Comparison of ENCODE assay signal across 17 mouse cellular contexts in the genomic region with DNA sequence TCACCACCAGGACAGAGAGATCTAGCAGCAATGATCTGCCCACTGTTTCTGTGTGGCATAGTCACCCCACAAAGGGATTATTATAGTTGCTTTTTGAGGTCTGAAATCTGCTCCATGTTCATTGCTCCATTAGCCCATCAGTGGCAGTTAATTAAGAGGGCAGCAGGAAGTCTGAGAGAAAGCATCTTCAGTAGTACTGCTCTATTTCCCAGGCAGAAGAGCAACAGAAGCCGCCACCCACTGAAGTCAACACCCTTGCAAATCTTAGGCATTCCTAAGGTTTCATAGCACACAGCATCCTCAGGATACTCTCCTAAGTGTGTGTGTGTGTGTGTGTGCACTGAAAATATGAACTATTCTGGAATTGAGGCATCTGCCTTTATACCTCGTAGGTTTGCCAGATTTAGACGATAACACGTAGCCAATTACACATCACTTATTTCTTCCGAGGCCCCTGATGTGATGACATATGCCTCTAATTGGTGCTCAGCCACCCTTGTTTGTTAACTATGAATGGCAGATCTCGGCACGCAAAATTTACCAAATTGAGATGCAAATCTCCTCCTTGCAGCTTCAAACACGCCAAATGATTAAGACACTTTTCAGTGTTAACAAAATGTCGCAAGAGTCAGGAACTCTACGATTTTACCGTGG.
DNase-seq lines count a peak whose midpoint lies in the region; ATAC-seq and TF ChIP-seq lines count a peak whose summit lies in the region.
"Had no signal": no experiment of that assay in that cellular context is flagged by ENCODE, and none has a peak within 500 bp of the region (broad histone marks: within the 10 kb centered on the region; RNA-seq: fewer than 3 reads in every experiment).

No protein-coding gene starts in this region.

- ATAC-seq in forebrain, embryonic 13.5 days = peak; percentile 88
- no peak for ATAC-seq in midbrain, embryonic 15.5 days (replicated peaks)
- ATAC-seq in granulocyte monocyte progenitor cell, adult 5-6 weeks (replicated peaks; ENCODE audit: poor library complexity, severe bottlenecking) = no peak
- ATAC-seq: intestine, embryonic 15.5 days; lung, postnatal 0 days had no signal

- intact Hi-C loops in left cerebral cortex, adult 2 months (cut with DNase I) = no loop called here

- DNase-seq in left cerebral cortex, adult 2 months (ENCODE audit: extremely low spot score in 1 of 2, low spot score in 2 of 2) = no peak
- no peak for DNase-seq in left cerebral cortex, adult 11 months (ENCODE audit: low spot score)
- DNase-seq in brain, adult 2 months (ENCODE audit: low read depth, low spot score) = peak; percentile 14
- no peak for DNase-seq in gastrocnemius, postnatal 10 days
- DNase-seq in urinary bladder, adult 2 months (ENCODE audit: low spot score) = no peak
- DNase-seq: adrenal gland, postnatal 10 days; cerebellum, adult 9-11 months; heart, adult 2 months; kidney, postnatal 10 days had no signal

- H3K36me3 ChIP-seq in forebrain, embryonic 13.5 days (ENCODE audit: poor library complexity, severe bottlenecking) = no peaks in the 10 kb centered on the region
- no peaks in the 10 kb centered on the region for H3K36me3 ChIP-seq in midbrain, embryonic 15.5 days (replicated peaks)
- H3K36me3 ChIP-seq: embryonic facial prominence, embryonic 10.5 days; intestine, embryonic 15.5 days; midbrain, embryonic 12.5 days; neural tube, embryonic 12.5 days had no signal

- no peak for TF ChIP-seq CTCF in left cerebral cortex, adult 2 months (IDR thresholded peaks at IDR 0.05)

- 19% methylated on average over 11 of the region's 11 CpGs for WGBS in forebrain, embryonic 13.5 days
- WGBS in midbrain, embryonic 15.5 days = 37% methylated on average over 11 of the region's 11 CpGs

- H3K4me3 ChIP-seq in left cerebral cortex, adult 2 months = peak overlapping the region; percentile 17; the same call in 1 of the 2 replicates
- peak overlapping the region; percentile 28 for H3K4me3 ChIP-seq in forebrain, embryonic 13.5 days
- peak overlapping the region; percentile 14; the same call in 1 of the 2 replicates for H3K4me3 ChIP-seq in midbrain, embryonic 15.5 days
- H3K4me3 ChIP-seq: embryonic facial prominence, embryonic 10.5 days; heart, adult 2 months; intestine, embryonic 15.5 days; midbrain, embryonic 12.5 days; neural tube, embryonic 12.5 days had no signal

- H3K9ac ChIP-seq in forebrain, embryonic 13.5 days = peak overlapping the region; percentile 18; the same call in 1 of the 2 replicates
- H3K9ac ChIP-seq in midbrain, embryonic 15.5 days = no peak overlapping the region
- H3K9ac ChIP-seq: intestine, embryonic 15.5 days; midbrain, embryonic 12.5 days; neural tube, embryonic 12.5 days had no signal

- H3K9me3 ChIP-seq in forebrain, embryonic 13.5 days (replicated peaks) = no peaks in the 10 kb centered on the region
- H3K9me3 ChIP-seq in midbrain, embryonic 15.5 days = no peaks in the 10 kb centered on the region
- H3K9me3 ChIP-seq: embryonic facial prominence, embryonic 10.5 days; intestine, embryonic 15.5 days; midbrain, embryonic 12.5 days; neural tube, embryonic 12.5 days had no signal

- peak overlapping the region; percentile 54 for H3K4me2 ChIP-seq in forebrain, embryonic 13.5 days
- peak overlapping the region; percentile 33 for H3K4me2 ChIP-seq in midbrain, embryonic 15.5 days
- H3K4me2 ChIP-seq: intestine, embryonic 15.5 days; midbrain, embryonic 12.5 days; neural tube, embryonic 12.5 days had no signal

- H3K27me3 ChIP-seq in forebrain, embryonic 13.5 days = 0 out of 2 replicates have a peak, but pooled peaks cover 3% of the 10 kb centered on the region
- no peaks in the 10 kb centered on the region for H3K27me3 ChIP-seq in midbrain, embryonic 15.5 days (replicated peaks)
- H3K27me3 ChIP-seq: intestine, embryonic 15.5 days; midbrain, embryonic 12.5 days; neural tube, embryonic 12.5 days had no signal

- peaks cover 15% of the 10 kb centered on the region for H3K4me1 ChIP-seq in forebrain, embryonic 13.5 days
- no peaks in the 10 kb centered on the region for H3K4me1 ChIP-seq in midbrain, embryonic 15.5 days
- H3K4me1 ChIP-seq: intestine, embryonic 15.5 days; neural tube, embryonic 12.5 days had no signal

- no peak overlapping the region for H3K27ac ChIP-seq in left cerebral cortex, adult 2 months
- H3K27ac ChIP-seq in forebrain, embryonic 13.5 days = no peak overlapping the region
- no peak overlapping the region for H3K27ac ChIP-seq in midbrain, embryonic 15.5 days
- H3K27ac ChIP-seq: embryonic facial prominence, embryonic 10.5 days; heart, adult 2 months; intestine, embryonic 15.5 days; midbrain, embryonic 12.5 days; neural tube, embryonic 12.5 days had no signal
